Mouse (Mus musculus) hindbrain, embryonic 10.5 days (tissue): ENCODE data around the gene Hoxd9. TPM values are rescaled to one million over a fixed set of nuclear protein-coding genes. Genes with fewer than 3 reads are reported as not detected.

ENCODE experiments used
- DNase-seq: peaks from one replicate; pipeline ENCODE4 v3.0.0-alpha.2; 2017; ENCODE audit warnings: low spot score
- H3K27ac ChIP-seq: fragments of 300-500 bp; sonication (generic); 2 replicates; pipeline ENCODE4 v1.5.1; 2016; ENCODE audit warnings: mild to moderate bottlenecking, moderate library complexity
- H3K27me3 ChIP-seq: fragments of 300-500 bp; sonication (generic); 2 replicates; pipeline ENCODE4 v1.6.1; 2016; ENCODE audit warnings: mild to moderate bottlenecking; ENCODE audit not compliant: poor library complexity, insufficient read depth, severe bottlenecking
- H3K36me3 ChIP-seq: fragments of 300-500 bp; sonication (generic); 2 replicates; pipeline ENCODE4 v1.6.1; 2016; ENCODE audit warnings: mild to moderate bottlenecking, moderate library complexity
- H3K4me1 ChIP-seq: fragments of 300-500 bp; sonication (generic); replicated peaks from 2 replicates; pipeline ENCODE4 v1.6.1; 2016; ENCODE audit warnings: mild to moderate bottlenecking
- H3K4me3 ChIP-seq: fragments of 300-500 bp; sonication (generic); 2 replicates; pipeline ENCODE4 v1.5.1; 2016; ENCODE audit warnings: mild to moderate bottlenecking, moderate library complexity
- H3K9me3 ChIP-seq: fragments of 300-500 bp; sonication (generic); 2 replicates; pipeline ENCODE4 v1.6.1; 2016; ENCODE audit warnings: mild to moderate bottlenecking, moderate library complexity
- WGBS: fragments of 180-500 bp; shearing (Covaris S2); methylation state at CpG from one replicate; pipeline ENCODE4 v1.1.7; 2016; 5-methylcytosine and 5-hydroxymethylcytosine counted together
- polyA plus RNA-seq: library from polyadenylated mRNA; unstranded; fragments of >200 nt; fragmentation: Nextera tagmentation; extraction: Ambion mirVana; gene quantifications from 2 replicates; pipeline ENCODE4 v1.2.1, GENCODE M21; 2016

Gene Hoxd9
- polyA plus RNA-seq, 1 experiment from 2014 or later = not detected

DNA sequence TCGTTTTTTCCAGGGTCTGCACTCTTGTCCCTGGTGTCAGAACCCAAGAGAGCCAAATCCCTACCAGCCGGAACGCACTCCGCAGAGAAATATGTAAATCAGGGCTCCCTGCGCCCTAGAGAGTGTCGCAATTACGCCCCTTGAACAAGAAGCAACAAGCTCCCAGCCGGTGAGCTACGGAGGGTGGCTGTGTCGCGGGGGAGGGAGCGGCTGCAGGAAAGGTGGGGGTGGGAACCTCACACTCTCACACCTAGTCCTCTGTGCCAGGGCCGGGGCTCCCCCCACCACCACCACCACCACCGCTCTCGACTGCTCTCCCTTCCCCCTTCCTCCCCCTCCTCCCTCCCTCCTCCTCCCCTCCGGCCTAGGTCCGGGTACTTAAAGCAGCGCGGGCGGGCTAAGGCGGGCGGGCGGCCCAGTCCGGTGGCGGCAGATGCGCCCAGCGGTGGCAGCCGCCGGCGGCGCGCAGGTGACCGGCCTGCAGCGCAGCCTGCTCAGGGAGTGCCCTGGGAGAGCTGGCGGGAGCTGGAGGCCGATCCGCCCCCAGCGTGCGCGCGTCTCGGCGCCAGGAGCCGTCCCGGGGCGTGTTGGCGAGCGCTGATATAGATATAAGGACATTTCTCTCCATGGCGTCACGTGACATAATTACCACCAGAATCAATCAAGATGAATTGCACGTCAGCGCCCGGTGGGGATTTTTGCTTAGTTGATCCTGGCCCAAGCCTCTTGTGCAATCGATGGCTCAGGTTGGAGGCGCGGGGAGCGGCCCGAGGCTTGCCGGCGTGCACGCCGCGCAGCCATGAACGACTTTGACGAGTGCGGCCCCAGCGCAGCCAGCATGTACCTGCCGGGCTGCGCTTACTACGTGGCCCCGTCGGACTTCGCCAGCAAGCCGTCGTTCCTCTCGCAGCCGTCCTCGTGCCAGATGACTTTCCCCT is 15.7 kb upstream of the Hoxd9 start:
- Histone ChIP-seq H3K27ac (no peak overlapping the region), H3K36me3 (no peaks in the 10 kb centered on the region), H3K4me3 (peak overlapping the region; percentile 32), H3K27me3 (peaks cover 100% of the 10 kb centered on the region), H3K4me1 (peaks cover 17% of the 10 kb centered on the region), H3K9me3 (no peaks in the 10 kb centered on the region)
- WGBS = under 1% methylated on average over 78 of the region's 78 CpGs
- DNase-seq = peak; percentile 64

DNA sequence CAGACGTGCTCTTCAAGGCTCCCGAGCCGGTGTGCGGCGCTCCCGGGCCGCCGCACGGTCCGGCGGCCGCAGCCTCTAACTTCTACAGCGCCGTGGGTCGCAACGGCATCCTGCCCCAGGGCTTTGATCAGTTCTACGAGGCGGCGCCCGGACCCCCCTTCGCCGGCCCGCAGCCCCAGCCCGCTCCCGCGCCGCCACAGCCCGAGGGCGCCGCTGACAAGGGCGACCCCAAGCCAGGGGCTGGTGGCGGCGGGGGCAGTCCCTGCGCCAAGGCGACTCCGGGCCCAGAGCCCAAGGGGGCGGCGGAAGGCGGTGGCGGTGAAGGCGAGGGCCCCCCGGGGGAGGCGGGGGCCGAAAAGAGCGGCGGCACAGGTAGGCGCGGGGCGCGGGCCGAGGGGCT is 14.7 kb upstream of the Hoxd9 start:
- WGBS = 1% methylated on average over 51 of the region's 51 CpGs

DNA sequence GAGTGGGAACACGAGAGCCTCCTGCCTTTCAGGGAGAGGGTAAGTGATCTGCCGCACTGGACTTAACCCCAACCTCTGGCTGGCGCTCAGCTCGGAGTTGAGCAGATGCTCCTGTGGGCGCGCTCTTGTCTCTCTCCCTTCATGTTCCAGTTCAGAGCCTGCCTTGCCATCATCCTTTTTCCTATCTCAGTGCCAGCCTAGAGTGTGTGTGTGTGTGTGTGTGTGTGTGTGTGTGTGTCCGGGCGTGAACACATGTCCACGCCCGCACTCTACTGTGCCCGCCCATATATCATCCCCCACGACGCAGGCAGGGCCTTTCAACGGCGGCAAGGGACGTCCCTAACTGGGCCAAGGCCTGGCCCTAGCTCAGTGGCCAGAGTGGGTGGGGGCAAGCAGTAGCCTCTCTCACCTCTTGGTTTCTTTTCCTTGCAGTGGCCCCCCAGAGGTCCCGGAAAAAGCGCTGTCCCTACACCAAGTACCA is 14.0 kb upstream of the Hoxd9 start:
- Histone ChIP-seq H3K4me3 (no peak overlapping the region), H3K36me3 (no peaks in the 10 kb centered on the region), H3K4me1 (peaks cover 17% of the 10 kb centered on the region), H3K27ac (no peak overlapping the region), H3K27me3 (peaks cover 100% of the 10 kb centered on the region), H3K9me3 (no peaks in the 10 kb centered on the region)
- WGBS = under 1% methylated on average over 18 of the region's 18 CpGs
- DNase-seq = peak; percentile 48

More for the DNA sequence above, 14.7 kb upstream of the Hoxd9 start:
- peak; percentile 52 for DNase-seq
- Histone ChIP-seq H3K4me1 (peaks cover 17% of the 10 kb centered on the region), H3K36me3 (no peaks in the 10 kb centered on the region), H3K27me3 (peaks cover 100% of the 10 kb centered on the region), H3K9me3 (no peaks in the 10 kb centered on the region), H3K27ac (no peak overlapping the region), H3K4me3 (peak overlapping the region; percentile 32)

DNA sequence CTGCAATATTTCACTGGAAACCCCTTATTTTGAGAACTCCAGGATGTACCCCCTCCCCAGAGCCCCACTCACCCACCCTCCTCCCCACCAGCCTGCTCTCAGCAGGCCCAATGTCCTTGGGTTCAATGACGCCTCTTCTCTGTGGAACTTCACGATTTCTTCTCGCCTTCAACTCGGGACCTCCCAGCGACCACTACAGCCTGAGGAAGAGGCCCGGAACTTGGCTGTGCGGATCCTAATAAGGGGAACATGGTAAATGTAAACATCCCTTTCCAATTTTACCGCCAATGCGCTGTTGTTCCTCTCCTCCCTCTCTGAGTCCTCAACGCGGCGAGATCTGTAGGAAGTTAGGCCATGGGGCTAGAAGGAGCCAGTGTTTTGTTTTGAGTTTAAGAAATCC is 13.4 kb upstream of the Hoxd9 start:
- Histone ChIP-seq H3K4me1 (peaks cover 17% of the 10 kb centered on the region), H3K27ac (no peak overlapping the region), H3K9me3 (no peaks in the 10 kb centered on the region), H3K27me3 (peaks cover 100% of the 10 kb centered on the region), H3K4me3 (no peak overlapping the region), H3K36me3 (no peaks in the 10 kb centered on the region)
- peak; percentile 44 for DNase-seq
- WGBS = under 1% methylated on average over 12 of the region's 12 CpGs

DNA sequence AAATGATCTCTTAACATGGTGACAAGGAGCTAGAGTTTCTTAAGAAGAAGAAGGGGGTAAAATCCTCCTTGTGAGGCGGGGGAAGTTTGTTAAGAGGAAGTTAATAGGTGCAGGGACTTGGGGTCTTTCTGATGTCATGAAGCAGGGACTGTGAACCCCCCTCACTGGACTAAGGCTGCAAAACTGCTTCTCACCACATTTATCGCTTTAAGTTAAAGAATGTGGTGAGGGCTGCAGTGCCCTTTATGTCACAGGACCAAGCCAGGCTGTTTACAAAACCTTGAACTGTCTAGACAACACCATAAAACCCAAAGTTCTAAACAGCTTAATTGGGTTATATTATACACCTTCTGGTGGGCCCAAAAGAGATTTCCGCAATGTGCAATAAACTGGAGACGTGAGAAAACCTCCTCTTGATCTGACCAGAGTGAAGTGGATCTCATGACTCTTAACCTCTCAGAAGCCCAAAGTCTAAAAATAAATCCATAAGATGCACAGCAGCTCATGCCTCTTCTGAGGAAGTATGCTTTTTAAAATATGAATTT is 12.4 kb upstream of the Hoxd9 start:
- H3K27ac ChIP-seq = no peak overlapping the region
- H3K9me3 ChIP-seq = no peaks in the 10 kb centered on the region
- WGBS = 11% methylated on average over 4 of the region's 4 CpGs
- H3K36me3 ChIP-seq = no peaks in the 10 kb centered on the region
- H3K4me1 ChIP-seq = peaks cover 17% of the 10 kb centered on the region
- H3K27me3 ChIP-seq = peaks cover 100% of the 10 kb centered on the region
- DNase-seq = peak; percentile 15
- no peak overlapping the region for H3K4me3 ChIP-seq

DNA sequence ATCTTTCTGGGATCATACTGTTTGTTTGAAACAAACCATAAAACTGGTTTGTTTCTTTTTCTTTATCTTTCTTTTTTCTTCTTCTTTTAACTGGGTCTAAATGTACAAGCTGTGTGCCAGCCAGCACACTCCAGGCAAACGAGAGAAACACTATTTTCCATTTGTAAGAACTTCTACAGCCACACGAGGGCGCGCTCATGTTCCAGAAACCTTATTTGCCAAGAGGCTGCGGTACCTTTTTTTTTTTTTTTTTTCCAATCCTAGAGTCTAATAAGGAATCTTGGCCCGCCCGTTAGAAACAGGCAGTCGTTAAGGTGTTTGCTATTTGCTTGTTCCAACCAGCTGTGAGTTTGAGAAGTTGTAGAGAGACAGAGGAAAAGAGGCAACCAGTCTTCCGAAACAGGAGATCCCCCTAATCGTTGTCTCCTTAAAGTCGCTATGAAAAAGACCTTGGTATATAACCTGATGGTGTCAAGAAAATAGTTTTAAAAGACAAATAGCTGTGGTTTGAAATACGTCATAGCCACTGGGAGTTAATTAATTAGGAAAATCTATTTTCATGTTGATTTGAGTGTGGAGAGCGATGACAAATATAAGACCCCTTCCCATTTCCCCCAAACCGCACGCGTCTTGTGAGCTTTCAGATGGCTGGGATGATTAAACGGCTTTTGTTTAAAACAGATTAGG is 11.1 kb upstream of the Hoxd9 start:
- H3K4me3 ChIP-seq = no peak overlapping the region
- DNase-seq = peak; percentile 75
- no peaks in the 10 kb centered on the region for H3K36me3 ChIP-seq
- whole genome bisulfite sequencing = 5% methylated on average over 17 of the region's 17 CpGs
- H3K27me3 ChIP-seq = peaks cover 100% of the 10 kb centered on the region
- no peaks in the 10 kb centered on the region for H3K9me3 ChIP-seq
- H3K4me1 ChIP-seq = peaks cover 23% of the 10 kb centered on the region
- no peak overlapping the region for H3K27ac ChIP-seq

DNA sequence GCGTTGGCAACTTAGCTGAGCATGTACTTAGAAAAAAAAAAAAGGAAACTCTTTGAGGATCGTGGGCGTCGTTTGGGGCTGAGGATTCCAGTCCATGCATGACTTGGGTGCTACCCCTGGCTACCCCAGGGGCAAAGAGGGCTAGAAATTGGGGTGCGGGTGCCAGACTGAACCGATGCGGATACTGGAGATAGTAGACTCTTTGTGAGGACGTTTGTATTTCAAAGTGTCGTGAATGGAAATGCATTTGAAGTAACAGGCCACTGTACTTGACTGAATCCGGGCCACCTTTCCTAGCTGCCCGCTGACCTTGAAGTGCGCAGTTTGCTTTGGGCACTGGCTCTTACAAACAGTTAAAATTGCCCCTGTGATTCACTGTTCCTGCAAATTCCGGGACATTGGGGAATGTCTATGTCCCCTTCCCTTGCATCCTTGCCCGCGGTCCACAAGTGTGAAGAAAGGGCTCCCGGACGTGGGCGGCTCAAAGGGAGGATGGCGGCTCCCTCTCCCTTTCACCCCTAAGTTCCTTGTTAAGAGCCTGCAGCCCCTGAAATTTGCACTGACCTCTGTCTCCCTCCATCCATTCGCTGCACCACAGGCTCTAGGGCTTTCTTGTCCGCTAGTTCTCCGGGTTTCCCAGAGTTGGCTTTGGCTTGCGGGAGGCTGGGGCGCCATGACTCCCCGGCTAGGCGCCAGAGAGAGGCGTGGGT is 10.4 kb upstream of the Hoxd9 start:
- Histone ChIP-seq H3K27me3 (peaks cover 100% of the 10 kb centered on the region), H3K4me1 (peaks cover 19% of the 10 kb centered on the region), H3K27ac (no peak overlapping the region), H3K36me3 (no peaks in the 10 kb centered on the region), H3K9me3 (no peaks in the 10 kb centered on the region), H3K4me3 (no peak overlapping the region)
- DNase-seq = peak; percentile 51
- under 1% methylated on average over 27 of the region's 27 CpGs for WGBS

DNA sequence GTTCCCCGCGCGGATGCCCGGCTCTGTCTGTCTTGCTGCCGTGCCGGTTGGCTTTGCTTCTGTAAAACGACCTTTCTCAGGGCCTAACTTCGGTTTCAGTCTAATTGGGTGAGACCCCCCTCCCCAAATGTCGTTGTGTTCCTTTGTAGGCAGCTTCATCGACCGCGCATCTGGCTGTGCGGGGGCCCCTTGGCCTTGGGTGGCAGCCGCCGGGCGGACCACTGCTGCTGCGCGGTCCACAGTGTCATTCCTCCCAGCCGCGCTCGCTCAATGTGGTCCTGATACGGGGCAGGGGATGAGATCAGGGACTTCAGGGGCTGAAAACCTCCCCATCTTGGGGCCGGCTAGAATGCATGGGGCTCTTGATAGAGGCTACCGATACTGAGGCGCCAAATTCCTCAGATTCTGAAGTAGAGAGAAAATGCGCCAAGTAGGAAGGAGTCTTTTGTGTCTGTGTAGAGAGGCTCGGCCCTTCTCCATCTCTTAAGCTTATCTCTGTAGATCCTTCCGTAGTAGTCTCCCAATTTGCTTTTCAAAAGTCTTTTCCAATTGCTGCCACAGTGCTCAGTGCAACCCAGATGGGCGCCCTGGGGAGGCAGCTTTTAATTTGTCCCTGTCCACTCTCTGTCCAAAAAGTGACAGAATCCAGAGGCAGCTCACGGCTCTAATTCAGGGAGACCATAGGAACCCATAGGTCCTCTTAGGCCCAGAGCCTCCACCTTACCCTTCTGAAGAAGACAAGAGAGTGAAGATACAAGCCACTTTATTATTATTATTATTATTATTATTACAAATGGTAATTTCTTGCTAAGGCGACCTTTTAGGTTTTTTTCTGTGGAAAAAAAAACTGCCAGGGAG is 9.6 kb upstream of the Hoxd9 start:
- H3K27ac ChIP-seq = no peak overlapping the region
- H3K36me3 ChIP-seq = no peaks in the 10 kb centered on the region
- H3K27me3 ChIP-seq = peaks cover 100% of the 10 kb centered on the region
- DNase-seq = peak; percentile 54
- under 1% methylated on average over 31 of the region's 31 CpGs for WGBS
- H3K4me1 ChIP-seq = peaks cover 19% of the 10 kb centered on the region
- H3K4me3 ChIP-seq = no peak overlapping the region
- H3K9me3 ChIP-seq = no peaks in the 10 kb centered on the region

DNA sequence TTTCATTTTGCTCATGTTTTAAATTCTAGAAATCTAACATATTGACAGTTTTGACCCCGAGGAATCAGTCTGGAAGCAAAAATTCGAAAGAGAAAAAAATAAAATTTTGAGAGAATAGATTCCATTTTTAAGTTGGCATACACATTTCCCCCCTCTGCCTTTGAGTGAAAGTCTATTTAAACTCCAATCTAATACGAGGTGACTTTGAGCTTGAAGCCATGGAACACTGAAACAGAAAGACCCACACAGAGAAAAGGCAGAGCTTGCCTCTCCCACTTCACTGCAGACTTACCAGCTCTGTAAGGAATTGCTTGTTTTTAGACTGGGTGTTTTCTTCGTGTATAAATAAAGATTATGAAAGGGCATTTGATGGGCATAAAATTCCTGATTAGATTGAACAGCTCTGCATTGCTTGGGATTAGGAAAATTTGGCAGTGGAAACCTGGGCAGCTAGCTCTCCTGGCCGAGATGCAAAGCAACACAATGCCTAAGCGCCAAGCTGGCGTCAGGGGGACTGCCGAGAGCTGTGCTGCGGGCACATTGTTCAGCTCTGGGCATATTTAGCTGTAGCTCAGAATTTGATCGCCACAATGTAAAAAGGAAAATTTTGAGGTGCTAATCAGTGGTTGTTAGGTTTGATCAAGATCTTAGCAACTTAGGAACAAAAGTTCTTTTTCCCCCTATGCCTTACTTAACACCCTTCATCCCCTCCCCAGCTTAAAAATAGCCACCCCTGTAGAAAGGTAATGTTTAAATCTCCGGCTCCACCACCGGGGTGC is 8.5 kb upstream of the Hoxd9 start:
- peaks cover 17% of the 10 kb centered on the region for H3K4me1 ChIP-seq
- H3K27ac ChIP-seq = no peak overlapping the region
- H3K36me3 ChIP-seq = no peaks in the 10 kb centered on the region
- H3K27me3 ChIP-seq = peaks cover 100% of the 10 kb centered on the region
- no peaks in the 10 kb centered on the region for H3K9me3 ChIP-seq
- no peak overlapping the region for H3K4me3 ChIP-seq
- 4% methylated on average over 12 of the region's 12 CpGs for WGBS
- DNase-seq = peak; percentile 52

DNA sequence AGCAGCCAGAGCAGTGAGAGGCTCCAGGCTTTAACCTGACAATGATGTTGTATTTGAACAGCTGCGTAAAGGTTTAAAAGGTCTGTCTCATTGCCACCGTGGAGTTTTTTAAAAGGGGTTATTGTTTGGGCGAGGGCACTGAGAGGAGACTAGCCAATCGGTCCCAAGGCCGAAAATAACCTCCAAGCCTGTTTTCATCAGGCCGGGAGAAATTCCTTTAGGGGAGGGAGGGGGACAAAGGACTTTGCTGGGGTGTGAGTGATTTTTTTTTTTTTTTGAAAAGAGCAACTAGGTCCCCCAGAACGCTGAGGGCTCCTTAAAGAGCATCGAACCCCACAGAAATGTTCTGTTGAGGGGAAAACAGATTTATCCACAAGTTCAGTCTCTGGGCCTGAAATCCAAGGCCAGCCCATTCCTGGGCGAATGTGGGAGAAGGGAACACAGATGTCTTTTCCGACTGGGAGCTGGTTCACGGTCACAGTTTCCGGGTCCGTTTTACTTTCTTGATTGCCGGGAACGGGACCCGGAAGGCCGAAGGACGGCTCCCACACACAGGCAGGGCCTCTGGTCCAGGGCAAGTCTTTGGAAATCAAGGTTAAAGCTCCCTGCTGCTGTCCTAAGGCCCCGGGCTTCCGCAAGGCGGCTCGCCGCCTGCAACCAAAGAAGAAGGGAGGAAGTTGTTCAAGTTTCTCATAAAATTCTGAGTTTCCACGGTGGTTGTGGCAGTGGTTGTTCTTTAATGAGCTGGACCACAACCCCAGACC is 7.8 kb upstream of the Hoxd9 start:
- Histone ChIP-seq H3K4me3 (no peak overlapping the region), H3K9me3 (no peaks in the 10 kb centered on the region), H3K27ac (no peak overlapping the region), H3K27me3 (peaks cover 100% of the 10 kb centered on the region), H3K4me1 (peaks cover 17% of the 10 kb centered on the region), H3K36me3 (no peaks in the 10 kb centered on the region)
- 1% methylated on average over 24 of the region's 24 CpGs for WGBS
- peak; percentile 65 for DNase-seq

DNA sequence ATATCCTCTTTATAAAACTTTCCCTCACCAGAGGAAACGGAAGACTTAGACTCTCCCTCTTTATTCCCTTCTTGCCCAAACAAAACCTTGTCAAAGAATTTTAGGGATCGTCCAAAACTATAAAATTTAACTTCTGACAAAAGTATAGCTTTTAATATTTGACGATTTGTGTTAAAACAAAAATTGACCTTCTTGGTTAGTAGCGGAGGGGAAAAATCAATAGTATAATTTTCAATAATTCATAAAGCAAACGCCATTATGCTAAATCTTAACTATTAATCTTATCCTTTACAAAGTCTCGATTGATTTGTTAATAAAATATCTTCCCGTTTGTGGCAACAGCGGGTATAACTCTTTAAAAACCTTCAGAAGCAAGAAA is 7.2 kb upstream of the Hoxd9 start:
- whole genome bisulfite sequencing = 9% methylated on average over 8 of the region's 8 CpGs
- H3K27me3 ChIP-seq = peaks cover 100% of the 10 kb centered on the region
- no peaks in the 10 kb centered on the region for H3K36me3 ChIP-seq
- peaks cover 17% of the 10 kb centered on the region for H3K4me1 ChIP-seq
- no peak for DNase-seq
- no peak overlapping the region for H3K4me3 ChIP-seq
- no peaks in the 10 kb centered on the region for H3K9me3 ChIP-seq
- no peak overlapping the region for H3K27ac ChIP-seq
